15 mouse cellular contexts compared by ENCODE assay signal in the genomic region with DNA sequence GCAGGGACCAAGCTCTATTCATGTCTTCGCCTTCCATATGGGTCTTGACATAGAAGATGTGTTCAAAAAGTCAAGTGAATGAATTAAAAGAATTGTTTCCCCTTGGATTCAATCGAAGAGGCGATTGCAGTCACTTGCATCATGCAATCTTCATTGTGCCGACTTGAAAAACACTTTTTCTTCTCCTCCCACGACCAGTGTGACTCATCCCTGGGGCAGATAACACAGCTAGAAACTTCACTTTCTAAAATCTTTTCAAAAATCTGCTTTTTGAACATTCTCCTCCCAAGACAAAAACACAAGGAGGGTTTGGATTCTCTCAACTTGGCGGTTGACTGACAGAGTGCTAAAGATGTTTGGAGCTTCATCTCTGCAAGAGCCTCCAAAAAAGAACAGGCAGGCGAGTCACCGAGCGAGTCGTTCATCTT.
DNase-seq lines count a peak whose midpoint lies in the region; ATAC-seq and TF ChIP-seq lines count a peak whose summit lies in the region.
"Had no signal": no experiment of that assay in that cellular context is flagged by ENCODE, and none has a peak within 500 bp of the region (broad histone marks: within the 10 kb centered on the region; RNA-seq: fewer than 3 reads in every experiment).

No protein-coding gene starts in this region.

- peak overlapping the region; percentile 100 for H3K27ac ChIP-seq in MEL (ENCODE audit: control insufficient read depth, low read depth, low read length)
- no peak overlapping the region for H3K27ac ChIP-seq in forebrain, embryonic 11.5 days (ENCODE audit: low read depth, low read length)
- H3K27ac ChIP-seq: intestine, embryonic 15.5 days; liver, embryonic 14.5 days; midbrain, embryonic 15.5 days; neural tube, embryonic 12.5 days had no signal

- peak overlapping the region in 1 of 2 experiments; percentile 28; a peak in 2 of 4 replicates for H3K4me3 ChIP-seq in MEL (ENCODE audit: control insufficient read depth in 1 of 2, insufficient read depth in 1 of 2, low read depth in 2 of 2, low read length in 2 of 2)
- no peak overlapping the region for H3K4me3 ChIP-seq in forebrain, embryonic 11.5 days (ENCODE audit: low read depth, low read length)
- H3K4me3 ChIP-seq: intestine, embryonic 15.5 days; midbrain, embryonic 15.5 days; neural tube, embryonic 12.5 days had no signal

- peak overlapping the region; percentile 79 for H3K9ac ChIP-seq in MEL (ENCODE audit: control insufficient read depth, low read depth, low read length, poor library complexity, severe bottlenecking)
- no peak overlapping the region for H3K9ac ChIP-seq in forebrain, embryonic 11.5 days (ENCODE audit: low read length)
- H3K9ac ChIP-seq: intestine, embryonic 15.5 days; liver, embryonic 14.5 days; midbrain, embryonic 15.5 days; neural tube, embryonic 12.5 days had no signal

- peaks cover 0 to 16% of the 10 kb centered on the region in 2 experiments; a peak in 2 of 4 replicates for H3K36me3 ChIP-seq in MEL (ENCODE audit: control insufficient read depth in 1 of 2, insufficient read depth in 2 of 2, low read length in 2 of 2)
- no peaks in the 10 kb centered on the region for H3K36me3 ChIP-seq in forebrain, embryonic 11.5 days (ENCODE audit: control insufficient read depth, insufficient read depth, low read length)
- H3K36me3 ChIP-seq: intestine, embryonic 15.5 days; midbrain, embryonic 15.5 days; neural tube, embryonic 12.5 days had no signal

- TF ChIP-seq EP300 in MEL (IDR thresholded peaks at IDR 0.05; ENCODE audit: low read depth in 1 of 2, low read length in 2 of 2) = peak; percentile 86 to 91

- no peak for TF ChIP-seq RAD21 in MEL (IDR thresholded peaks at IDR 0.05; ENCODE audit: low read depth, low read length)

- ATAC-seq in forebrain, embryonic 11.5 days (replicated peaks; ENCODE audit: low FRiP score) = no peak
- ATAC-seq: intestine, embryonic 15.5 days; midbrain, embryonic 15.5 days had no signal

- no peaks in the 10 kb centered on the region for H3K79me2 ChIP-seq in MEL (ENCODE audit: control insufficient read depth, insufficient read depth, low read length, poor library complexity)

- no peak for TF ChIP-seq CTCF in MEL (IDR thresholded peaks at IDR 0.05 in 2 of 3, conservative IDR thresholded peaks at IDR 0.05 in 1 of 3; ENCODE audit: control insufficient read depth in 1 of 3, insufficient read depth in 1 of 3, low read depth in 2 of 3, low read length in 3 of 3, poor library complexity in 1 of 3, severe bottlenecking in 1 of 3)

- H3K27me3 ChIP-seq in MEL (ENCODE audit: control insufficient read depth in 1 of 2, insufficient read depth in 2 of 2, low read length in 2 of 2) = no peaks in the 10 kb centered on the region
- H3K27me3 ChIP-seq in forebrain, embryonic 11.5 days (ENCODE audit: control insufficient read depth, insufficient read depth, low read length) = no peaks in the 10 kb centered on the region
- H3K27me3 ChIP-seq: intestine, embryonic 15.5 days; midbrain, embryonic 15.5 days; neural tube, embryonic 12.5 days had no signal

- peak; percentile 33 to 65 for DNase-seq in layer of hippocampus, adult 18-20 months (ENCODE audit: low spot score in 2 of 2)
- no peak for DNase-seq in layer of hippocampus, adult 11-12 months (ENCODE audit: low spot score)
- DNase-seq in 416B (ENCODE audit: low read depth) (peak; percentile 39), MEL (ENCODE audit: low read depth, low spot score) (peak; percentile 89)
- peak; percentile 61 to 74 for DNase-seq in left cerebral cortex, adult 9 months (ENCODE audit: low spot score in 2 of 2)
- DNase-seq in thymus, postnatal 10 days (ENCODE audit: low spot score in 2 of 2) = no peak
- DNase-seq in forebrain, embryonic 11.5 days (ENCODE audit: low spot score) = no peak
- DNase-seq: kidney, postnatal 10 days; lung, postnatal 4 days; thymus, postnatal 4 days had no signal

- H3K4me2 ChIP-seq in forebrain, embryonic 11.5 days (ENCODE audit: low read depth, low read length, severe bottlenecking) = no peak overlapping the region
- H3K4me2 ChIP-seq: heart, embryonic 11.5 days; intestine, embryonic 15.5 days; midbrain, embryonic 15.5 days; neural tube, embryonic 12.5 days had no signal

- peaks cover 15 to 23% of the 10 kb centered on the region in 2 experiments for H3K4me1 ChIP-seq in MEL (ENCODE audit: control insufficient read depth in 1 of 2, insufficient read depth in 2 of 2, low read length in 2 of 2)
- peaks cover 4% of the 10 kb centered on the region; the same call in 1 of the 2 replicates for H3K4me1 ChIP-seq in forebrain, embryonic 11.5 days (replicated peaks; ENCODE audit: control insufficient read depth, insufficient read depth, low read length)
- H3K4me1 ChIP-seq: intestine, embryonic 15.5 days had no signal

- 87% methylated on average over 10 of the region's 10 CpGs for WGBS in forebrain, embryonic 11.5 days

- no peak for TF ChIP-seq POLR2A in MEL (IDR thresholded peaks at IDR 0.05; ENCODE audit: control insufficient read depth in 1 of 2, insufficient read depth in 1 of 2, low read depth in 1 of 2, low read length in 2 of 2, poor library complexity in 1 of 2)

- H3K9me3 ChIP-seq in MEL (replicated peaks; ENCODE audit: insufficient read depth, low read length) = no peaks in the 10 kb centered on the region
- no peaks in the 10 kb centered on the region for H3K9me3 ChIP-seq in forebrain, embryonic 11.5 days (ENCODE audit: control insufficient read depth, low read length)
- H3K9me3 ChIP-seq: intestine, embryonic 15.5 days; midbrain, embryonic 15.5 days; neural tube, embryonic 12.5 days had no signal

TF ChIP-seq in MEL, 35 proteins besides CTCF, POLR2A, EP300 and RAD21:
- peak; percentile 45; the same call in 1 of the 2 replicates for TF ChIP-seq KAT2A (conservative IDR thresholded peaks at IDR 0.05; ENCODE audit: low read depth, low read length)
- TF ChIP-seq MAFK (IDR thresholded peaks at IDR 0.05; ENCODE audit: borderline replicate concordance, low read depth, low read length) = no peak
- no peak for TF ChIP-seq POLR2AphosphoS5 (IDR thresholded peaks at IDR 0.05; ENCODE audit: borderline replicate concordance, low read depth, low read length)
- no peak for TF ChIP-seq POLR2AphosphoS2 (IDR thresholded peaks at IDR 0.05; ENCODE audit: low read length)
- TF ChIP-seq ETS1 (IDR thresholded peaks at IDR 0.05; ENCODE audit: low read depth, low read length) = peak; percentile 85
- TF ChIP-seq E2F4 (IDR thresholded peaks at IDR 0.05; ENCODE audit: borderline replicate concordance, low read depth, low read length) = no peak
- no peak for TF ChIP-seq ZC3H11A (IDR thresholded peaks at IDR 0.05; ENCODE audit: low read depth, low read length)
- TF ChIP-seq MYB (IDR thresholded peaks at IDR 0.05; ENCODE audit: low read depth, low read length) = no peak
- TF ChIP-seq ZKSCAN1 (IDR thresholded peaks at IDR 0.05; ENCODE audit: low read depth, low read length) = no peak
- TF ChIP-seq JUND (IDR thresholded peaks at IDR 0.05; ENCODE audit: low read depth, low read length) = peak; percentile 97
- TF ChIP-seq MXI1 (IDR thresholded peaks at IDR 0.05; ENCODE audit: low read depth, low read length) = no peak
- peak; percentile 57 for TF ChIP-seq SIN3A (IDR thresholded peaks at IDR 0.05; ENCODE audit: low read length)
- 0 out of 2 replicates have a peak, but pooled peaks have one; percentile 16 for TF ChIP-seq BHLHE40 (IDR thresholded peaks at IDR 0.05; ENCODE audit: borderline replicate concordance, low read depth, low read length)
- no peak for TF ChIP-seq SMC3 (IDR thresholded peaks at IDR 0.05; ENCODE audit: low read depth, low read length)
- TF ChIP-seq RCOR1 (IDR thresholded peaks at IDR 0.05; ENCODE audit: low read depth, low read length) = peak; percentile 91
- peak; percentile 58; the same call in 1 of the 2 replicates for TF ChIP-seq TCF12 (IDR thresholded peaks at IDR 0.05; ENCODE audit: low read depth, low read length)
- TF ChIP-seq MEF2A (IDR thresholded peaks at IDR 0.05; ENCODE audit: extremely low read depth, insufficient replicate concordance, low read depth, low read length, poor library complexity, severe bottlenecking) = no peak
- no peak for TF ChIP-seq ZNF384 (IDR thresholded peaks at IDR 0.05; ENCODE audit: low read depth, low read length)
- TF ChIP-seq TBP (IDR thresholded peaks at IDR 0.05; ENCODE audit: low read depth, low read length) = 0 out of 2 replicates have a peak, but pooled peaks have one; percentile 33
- TF ChIP-seq USF2 (IDR thresholded peaks at IDR 0.05; ENCODE audit: borderline replicate concordance in 1 of 2, insufficient read depth in 1 of 2, low read depth in 1 of 2, low read length in 2 of 2) = no peak
- TF ChIP-seq USF1 (IDR thresholded peaks at IDR 0.05; ENCODE audit: low read depth, low read length) = no peak
- no peak for TF ChIP-seq UBTF (IDR thresholded peaks at IDR 0.05; ENCODE audit: borderline replicate concordance, insufficient read depth, low read depth, low read length)
- TF ChIP-seq HCFC1 (IDR thresholded peaks at IDR 0.05; ENCODE audit: low read depth, low read length) = no peak
- no peak for TF ChIP-seq MYC (IDR thresholded peaks at IDR 0.05; ENCODE audit: low read depth, low read length)
- peak; percentile 80 for TF ChIP-seq GATA1 (IDR thresholded peaks at IDR 0.05; ENCODE audit: low read depth, low read length)
- no peak for TF ChIP-seq CHD1 (IDR thresholded peaks at IDR 0.05; ENCODE audit: low read depth, low read length)
- no peak for TF ChIP-seq NRF1 (IDR thresholded peaks at IDR 0.05; ENCODE audit: insufficient read depth, low read depth, low read length, poor library complexity, severe bottlenecking)
- peak; percentile 27; the same call in 1 of the 2 replicates for TF ChIP-seq NELFE (IDR thresholded peaks at IDR 0.05; ENCODE audit: low read depth, low read length)

Comparison
In these comparisons a context has a peak if more than half of its experiments do, and no peak if none do; other contexts are left out.
1. DNase-seq: peak in layer of hippocampus, adult 18-20 months (2 of 2), 416B (single experiment), MEL (single experiment) and left cerebral cortex, adult 9 months (2 of 2); none in layer of hippocampus, adult 11-12 months (single experiment), thymus, postnatal 10 days (0 of 2) and forebrain, embryonic 11.5 days (single experiment).